Mouse (Mus musculus): ENCODE results near the gene Cnot11. TPM values are rescaled to one million over a fixed set of nuclear protein-coding genes. Genes with fewer than 3 reads are reported as not detected.

Cnot11 gene
- total RNA-seq, 2 experiments from 2014 or later, result 18.3 to 18.8 TPM

- DNase-seq, result no peak
- Histone ChIP-seq H3K27ac (no peak overlapping the region), H3K4me3 (no peak overlapping the region)
- TF ChIP-seq CTCF (IDR thresholded peaks at IDR 0.05), result no peak
- intact Hi-C loops (cut with DNase I), result no loop called here
Measured at GRCm38 (mm10) chr1:39521326-39521725, 13.5 kb upstream of the Cnot11 start.

- intact Hi-C loops (cut with DNase I), result loop anchor here (2.0 kb wide), 1 partner anchor 130 kb away; no protein-coding TSS in a partner anchor
- TF ChIP-seq CTCF (IDR thresholded peaks at IDR 0.05), result peak; percentile 83
- Histone ChIP-seq H3K4me3 (no peak overlapping the region), H3K27ac (no peak overlapping the region)
- DNase-seq, result no peak
Measured at GRCm38 (mm10) chr1:39522519-39522918, 12.3 kb upstream of the Cnot11 start.

- intact Hi-C loops (cut with DNase I), result loop anchor here (2.0 kb wide), 1 partner anchor 525 kb away; no protein-coding TSS in a partner anchor
- Histone ChIP-seq H3K27ac (no peak overlapping the region), H3K4me3 (no peak overlapping the region)
- TF ChIP-seq CTCF (IDR thresholded peaks at IDR 0.05), result no peak
- no peak for DNase-seq
Measured at GRCm38 (mm10) chr1:39525763-39526162, 9.0 kb upstream of the Cnot11 start.

GRCm38 (mm10) chr1:39526371-39527167 is 8.2 kb upstream of the Cnot11 start:
- DNase-seq, result no peak
- TF ChIP-seq CTCF (IDR thresholded peaks at IDR 0.05), result no peak
- intact Hi-C loops (cut with DNase I), result no loop called here
- H3K27ac ChIP-seq, result no peak overlapping the region
- H3K4me3 ChIP-seq, result no peak overlapping the region

GRCm38 (mm10) chr1:39527432-39527831 is 7.4 kb upstream of the Cnot11 start:
- intact Hi-C loops (cut with DNase I), result no loop called here
- H3K4me3 ChIP-seq, result no peak overlapping the region
- peak; percentile 82 for DNase-seq

GRCm38 (mm10) chr1:39528319-39528718 is 6.5 kb upstream of the Cnot11 start:
- no peak for TF ChIP-seq CTCF (IDR thresholded peaks at IDR 0.05)
- intact Hi-C loops (cut with DNase I), result no loop called here
- Histone ChIP-seq H3K4me3 (no peak overlapping the region), H3K27ac (no peak overlapping the region)
- DNase-seq, result no peak

More at GRCm38 (mm10) chr1:39527432-39527831, 7.4 kb upstream of the Cnot11 start:
- TF ChIP-seq CTCF (IDR thresholded peaks at IDR 0.05), result peak; percentile 94
- no peak overlapping the region for H3K27ac ChIP-seq

GRCm38 (mm10) chr1:39530258-39530943 is 4.4 kb upstream of the Cnot11 start:
- peak; percentile 94 for TF ChIP-seq CTCF (IDR thresholded peaks at IDR 0.05)
- no peak overlapping the region for H3K4me3 ChIP-seq
- peak; percentile 74 for DNase-seq
- intact Hi-C loops (cut with DNase I), result loop anchor here (2.0 kb wide), 1 partner anchor 528 kb away; no protein-coding TSS in a partner anchor
- no peak overlapping the region for H3K27ac ChIP-seq

- DNase-seq, result no peak
- H3K27ac ChIP-seq, result no peak overlapping the region
- no peak for TF ChIP-seq CTCF (IDR thresholded peaks at IDR 0.05)
- no peak overlapping the region for H3K4me3 ChIP-seq
- intact Hi-C loops (cut with DNase I), result loop anchor here (2.0 kb wide), 1 partner anchor 528 kb away; no protein-coding TSS in a partner anchor
Measured at GRCm38 (mm10) chr1:39531036-39531435, 3.8 kb upstream of the Cnot11 start.

- no peak for DNase-seq
- Histone ChIP-seq H3K27ac (no peak overlapping the region), H3K4me3 (no peak overlapping the region)
- intact Hi-C loops (cut with DNase I), result no loop called here
- TF ChIP-seq CTCF (IDR thresholded peaks at IDR 0.05), result no peak
Measured at GRCm38 (mm10) chr1:39533917-39534316, 875 bp upstream of the Cnot11 start.

- intact Hi-C loops (cut with DNase I), result no loop called here
Measured at GRCm38 (mm10) chr1:39535515-39536311, 921 bp downstream of the Cnot11 start.

GRCm38 (mm10) chr1:39536701-39537100 is 1.9 kb downstream of the Cnot11 start:
- Histone ChIP-seq H3K27ac (peak overlapping the region; percentile 94), H3K4me3 (peak overlapping the region; percentile 93)
- intact Hi-C loops (cut with DNase I), result no loop called here
- DNase-seq, result no peak
- no peak for TF ChIP-seq CTCF (IDR thresholded peaks at IDR 0.05)

More at GRCm38 (mm10) chr1:39535515-39536311, 921 bp downstream of the Cnot11 start:
- DNase-seq, result peak; percentile 98
- peak overlapping the region; percentile 93 for H3K4me3 ChIP-seq
- TF ChIP-seq CTCF (IDR thresholded peaks at IDR 0.05), result no peak
- peak overlapping the region; percentile 94 for H3K27ac ChIP-seq

- H3K4me3 ChIP-seq, result no peak overlapping the region
- H3K27ac ChIP-seq, result no peak overlapping the region
- no peak for DNase-seq
- intact Hi-C loops (cut with DNase I), result no loop called here
- no peak for TF ChIP-seq CTCF (IDR thresholded peaks at IDR 0.05)
Measured at GRCm38 (mm10) chr1:39537631-39538380, 3.0 kb downstream of the Cnot11 start.

Data from gastrocnemius, adult 2 months (tissue).